Mouse (Mus musculus) lung, postnatal 14 days (tissue): Measurements from ENCODE around the gene Rln3.

Experiments used
- DNase-seq: peaks from one replicate; pipeline ENCODE4 v3.0.0; 2021

Rln3 gene

DNA sequence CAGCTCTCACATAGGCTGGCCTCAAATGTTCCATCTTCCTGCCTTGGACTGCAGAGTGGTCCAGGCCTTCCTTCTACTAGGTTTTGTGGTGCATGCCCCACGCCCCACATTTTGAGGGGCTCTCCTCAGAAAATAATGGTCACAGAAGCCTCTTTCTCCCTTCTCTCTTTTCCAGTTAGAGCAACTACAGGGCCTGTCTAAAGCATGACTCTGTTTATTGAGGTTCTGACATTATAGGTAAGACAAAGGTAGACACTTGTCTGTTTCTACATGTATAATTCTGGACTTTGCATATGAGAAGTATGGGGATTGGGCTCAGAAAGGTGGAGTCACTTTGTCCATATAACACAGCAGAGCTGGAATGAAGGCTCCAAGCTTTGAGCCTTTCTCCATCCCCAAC lies 20.2 kb upstream of the Rln3 start, which contains the start of gene Gm10643:
Gene Gm10643, minus strand, starts transcription at position 101 of the 400 bp plus-strand sequence.
- DNase-seq, result no peak

DNA sequence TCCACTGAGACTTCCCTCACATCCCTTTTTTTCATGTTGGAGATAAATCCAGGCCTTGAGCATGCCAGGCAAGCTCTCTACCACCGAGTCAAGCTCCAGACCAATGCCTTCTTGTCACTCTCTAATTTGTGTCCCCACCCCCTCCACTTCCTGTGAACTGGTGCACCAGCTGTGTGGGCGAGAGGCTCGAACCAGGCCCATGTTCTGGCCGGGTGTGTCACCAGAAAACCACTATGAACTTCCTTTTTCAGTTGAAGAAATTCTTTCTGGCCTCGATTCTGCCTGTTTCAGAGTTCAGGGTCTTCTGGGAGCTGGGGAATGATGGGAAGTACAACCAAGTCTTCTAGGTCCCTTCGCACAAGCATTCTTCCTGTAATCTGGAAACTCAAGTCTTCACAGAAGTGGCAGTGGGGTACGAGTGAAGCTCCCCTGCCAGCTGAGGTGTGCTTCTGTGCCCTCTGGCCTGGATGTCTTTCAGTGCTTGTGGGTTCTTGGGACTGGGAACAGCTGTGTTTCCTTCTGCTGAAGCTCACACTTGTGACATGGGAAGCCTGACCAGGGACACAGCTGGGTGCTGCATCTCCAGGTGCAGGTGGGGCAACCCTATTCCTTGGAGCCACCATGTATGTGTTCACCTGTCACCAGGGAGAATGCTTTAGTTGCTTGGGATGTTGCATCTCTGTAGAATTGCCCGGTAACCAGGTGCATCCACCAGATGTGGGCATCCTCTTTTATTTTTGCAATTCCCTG lies 19.2 kb upstream of the Rln3 start:
- peak; percentile 48 for DNase-seq

DNA sequence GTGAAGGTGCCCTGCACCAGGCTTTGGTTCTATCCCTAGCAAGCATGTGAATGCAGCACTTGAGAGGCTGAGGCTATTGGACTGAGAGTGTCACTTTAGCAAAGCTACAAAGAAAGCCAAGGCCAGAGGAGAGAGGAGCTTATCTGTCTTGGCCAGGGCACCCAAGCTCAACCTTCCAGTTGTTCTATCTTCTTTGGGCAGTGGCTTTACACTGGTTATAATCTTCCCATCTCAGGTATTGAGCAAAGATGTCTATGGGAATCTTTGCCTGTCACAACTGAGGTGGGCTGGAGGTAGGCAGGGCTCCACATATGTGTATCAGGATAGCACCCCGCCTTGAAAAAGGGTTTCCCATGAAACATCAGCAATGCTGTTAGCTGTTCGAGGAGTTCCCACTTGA lies 15.4 kb upstream of the Rln3 start:
- DNase-seq, result no peak

DNA sequence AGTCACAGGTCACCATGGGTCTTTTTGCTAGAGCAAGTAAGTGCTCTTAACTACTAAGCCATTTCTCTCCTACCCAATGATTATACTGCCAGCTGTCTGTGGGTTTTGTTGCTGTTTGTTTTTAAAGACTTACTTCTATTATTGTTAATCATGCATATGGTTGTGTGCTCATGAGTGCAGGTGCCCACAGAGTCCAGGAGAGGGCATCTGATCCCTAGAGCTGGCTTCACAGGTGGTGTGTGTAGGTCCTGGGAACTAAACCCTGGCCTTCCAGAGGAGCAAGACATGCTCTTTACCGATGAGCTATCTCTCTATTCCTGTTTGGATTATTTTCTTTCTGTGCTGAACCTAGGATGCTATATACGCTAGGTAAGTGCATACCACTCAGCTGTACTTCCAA lies 14.4 kb upstream of the Rln3 start:
- no peak for DNase-seq

DNA sequence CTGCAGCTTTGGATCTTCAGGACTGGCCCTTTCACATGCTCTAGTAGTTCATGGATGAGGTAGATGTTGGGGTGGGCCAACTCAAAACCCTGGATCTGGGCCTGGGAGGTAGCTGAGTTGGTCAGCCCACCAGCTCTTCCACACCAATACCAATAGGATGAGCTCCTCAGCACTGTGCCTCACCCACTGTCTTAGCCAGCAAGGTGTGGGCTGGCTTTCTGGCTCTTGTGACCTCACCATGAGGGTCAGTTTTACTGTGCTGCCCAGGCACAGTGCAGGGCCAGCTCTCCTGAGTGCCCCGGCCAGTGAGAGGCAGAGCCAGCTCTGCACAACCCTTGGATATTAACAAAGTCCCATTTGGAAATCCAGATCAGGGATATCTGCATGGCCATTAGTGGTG lies 13.0 kb upstream of the Rln3 start:
- no peak for DNase-seq

DNA sequence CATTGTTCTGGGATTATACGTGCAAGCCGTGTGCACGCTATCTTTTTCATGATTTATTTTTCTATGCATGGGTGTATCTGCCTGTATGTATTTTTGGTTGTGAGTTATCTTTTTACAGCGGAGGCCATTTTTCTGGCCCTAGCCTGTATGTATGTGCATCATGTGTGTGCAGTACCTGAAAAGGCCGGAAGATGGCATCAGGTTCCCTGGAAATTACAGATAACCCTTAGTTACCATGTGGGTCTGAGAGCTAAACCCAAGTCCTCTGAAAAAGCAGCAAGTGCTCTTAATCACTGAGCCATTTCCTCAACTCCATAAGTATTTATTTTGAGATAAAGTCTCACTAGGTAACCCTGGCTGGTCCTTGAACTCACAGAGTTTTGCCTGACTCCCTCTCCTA lies 8.4 kb upstream of the Rln3 start:
- DNase-seq, result no peak

DNA sequence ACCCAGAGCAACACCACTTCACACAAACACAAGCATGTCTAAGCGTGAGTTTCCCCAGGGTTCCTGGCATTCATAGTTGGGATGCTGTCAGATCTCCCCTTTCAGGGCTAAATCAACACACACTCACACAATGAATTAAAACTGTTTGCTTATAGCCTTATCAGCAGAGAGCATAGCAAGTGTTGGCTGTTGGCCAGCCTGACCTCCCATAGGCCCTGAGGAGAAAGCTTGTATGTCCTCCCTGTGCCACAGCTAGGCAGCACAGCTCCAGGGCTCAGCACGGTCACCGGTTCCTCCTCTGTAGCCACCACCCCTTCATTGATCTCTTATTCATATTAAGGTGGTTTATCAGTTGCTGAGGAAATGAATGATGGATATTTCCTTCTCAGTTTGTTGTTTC lies 7.9 kb upstream of the Rln3 start:
- DNase-seq, result no peak

DNA sequence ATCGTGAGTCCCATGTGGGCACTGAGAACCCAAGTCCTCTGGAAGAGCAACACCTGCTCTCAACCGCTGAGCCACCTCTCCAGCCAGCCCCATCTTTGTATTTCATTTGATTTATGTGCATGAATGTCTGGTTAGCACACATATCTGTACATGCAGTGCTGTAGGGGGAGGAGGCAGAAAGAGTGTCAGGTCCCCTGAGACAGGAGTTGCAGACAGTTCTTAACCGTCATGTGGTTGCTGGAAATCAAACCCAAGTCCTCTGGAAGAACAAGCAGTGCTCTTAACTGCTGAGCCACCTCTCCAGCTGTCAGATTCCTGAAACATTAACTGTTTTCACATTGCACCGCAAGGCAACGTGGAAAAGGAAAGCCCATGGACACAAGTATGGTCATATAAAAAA lies 3.4 kb upstream of the Rln3 start:
- no peak for DNase-seq

DNA sequence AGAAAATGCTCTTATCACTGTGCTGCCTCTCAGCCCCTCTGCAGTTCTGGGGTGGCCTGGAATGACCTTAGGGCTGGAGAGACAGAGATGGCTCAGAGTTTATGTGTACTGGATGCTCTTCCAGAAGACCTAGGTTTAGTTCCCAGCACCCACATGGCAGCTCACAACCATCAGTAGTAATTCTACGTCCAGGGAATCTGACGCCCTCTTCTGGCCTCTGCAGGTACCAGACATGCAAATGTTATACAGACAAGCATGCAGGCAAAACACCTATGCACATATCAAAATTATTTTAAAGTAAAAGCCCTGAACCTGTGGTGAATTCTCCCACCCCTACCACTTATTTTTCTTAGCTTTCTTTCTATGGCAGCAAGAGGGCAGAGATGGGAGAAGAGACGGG lies 1.7 kb upstream of the Rln3 start:
- no peak for DNase-seq

DNA sequence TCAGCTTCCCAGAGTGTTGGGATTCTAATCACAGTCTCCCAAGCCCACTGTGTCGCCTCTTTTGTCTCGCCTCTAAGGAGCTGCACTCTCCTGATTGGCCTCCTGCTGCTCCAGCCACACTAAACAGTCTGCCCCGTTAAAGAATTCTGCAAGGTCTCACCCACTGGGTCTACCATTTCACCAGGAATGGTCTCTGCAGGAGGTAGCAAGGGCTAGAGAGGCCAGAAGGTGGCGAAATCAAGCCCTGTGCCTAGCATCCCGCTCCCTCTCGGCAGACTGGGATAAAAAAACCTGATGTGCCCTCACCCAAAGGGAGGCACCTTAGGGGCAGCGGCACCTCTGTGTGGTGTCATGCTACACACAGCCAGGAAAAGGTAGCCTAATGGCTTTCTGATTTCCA lies 697 bp downstream of the Rln3 start:
- no peak for DNase-seq

DNA sequence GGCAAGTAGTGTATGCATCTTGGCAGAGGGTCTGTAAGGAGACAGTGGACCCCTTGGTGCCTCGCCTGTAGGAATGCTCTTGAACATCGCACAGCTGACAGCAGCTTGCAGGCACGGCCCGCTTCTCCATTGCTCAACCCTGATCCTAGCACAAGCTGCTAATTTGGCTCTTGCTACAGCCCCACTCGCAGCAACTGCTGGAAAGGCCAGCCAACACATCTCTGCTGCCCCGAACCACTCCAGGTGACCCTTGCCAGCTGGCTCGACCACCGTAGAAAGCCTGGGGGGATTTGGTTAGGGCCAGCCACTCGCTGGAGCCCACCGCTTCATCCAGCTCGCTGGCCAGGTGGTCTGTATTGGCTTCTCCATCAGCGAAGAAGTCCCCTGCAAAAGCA lies 1.9 kb downstream of the Rln3 start:
- no peak for DNase-seq

DNA sequence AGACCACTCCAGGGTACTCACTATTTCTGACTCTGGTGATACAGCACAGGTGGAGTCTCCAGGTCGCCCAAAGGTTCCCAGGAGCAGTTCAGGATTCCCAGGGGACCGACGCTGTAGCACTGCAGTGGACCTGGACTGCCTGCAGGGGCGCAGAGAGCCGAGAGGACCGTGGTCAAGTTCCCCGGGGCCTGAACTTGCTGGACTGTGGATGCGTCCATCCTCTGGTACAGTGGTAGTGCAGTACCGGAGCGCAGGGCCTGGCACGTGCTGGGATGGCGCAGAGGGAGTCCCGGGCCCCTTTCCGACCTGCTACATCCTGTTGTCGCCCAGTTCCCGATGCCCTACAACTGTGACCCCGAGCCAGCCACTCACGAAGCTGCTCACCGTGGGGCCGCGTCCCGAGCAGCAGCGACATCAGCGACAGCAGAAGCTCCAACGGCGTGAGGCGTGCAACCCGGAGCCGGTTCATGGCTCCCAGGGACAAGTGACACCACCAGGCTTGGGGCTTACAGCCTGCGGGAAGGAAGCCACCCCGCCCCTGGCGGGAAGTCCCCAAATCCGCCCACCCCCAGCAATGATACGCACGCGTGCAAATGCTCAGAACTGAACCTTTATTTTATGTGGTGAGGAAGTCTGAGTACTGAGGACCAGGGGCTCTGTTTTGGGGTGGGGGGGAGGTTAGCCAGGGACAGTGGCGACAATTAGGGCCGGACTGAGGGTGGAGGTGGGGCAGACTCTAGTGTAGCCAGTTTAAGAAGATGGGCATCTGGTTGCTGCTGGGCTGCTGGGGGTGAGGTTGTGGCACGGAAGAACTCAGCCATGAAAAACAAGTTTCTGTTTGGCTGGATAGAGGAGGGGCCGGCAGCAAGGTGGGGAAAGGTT lies 2.5 kb downstream of the Rln3 start, which contains the start of gene Il27ra:
Gene Il27ra, minus strand, starts transcription at position 524 of the 882 bp plus-strand sequence.
- peak; percentile 77 for DNase-seq

DNA sequence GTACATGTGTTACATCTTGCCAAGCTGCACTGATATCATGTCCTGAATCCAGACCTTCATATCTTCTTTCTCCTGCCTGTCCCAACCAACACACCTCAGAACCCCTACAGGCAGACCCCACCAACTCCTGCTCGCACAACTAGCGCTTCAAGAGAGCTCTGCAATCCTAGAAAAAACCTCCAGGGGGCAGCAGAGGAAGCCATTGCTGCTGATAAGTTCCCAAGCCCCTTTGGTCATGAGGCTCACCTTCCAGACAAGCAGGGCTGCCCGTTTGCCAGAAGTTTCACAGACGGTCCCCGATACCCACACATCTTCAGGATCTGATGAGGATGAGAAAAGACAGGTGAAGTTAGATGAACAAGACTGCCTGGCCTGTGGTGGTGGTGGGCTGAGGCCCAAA lies 5.8 kb downstream of the Rln3 start:
- peak; percentile 85 for DNase-seq

DNA sequence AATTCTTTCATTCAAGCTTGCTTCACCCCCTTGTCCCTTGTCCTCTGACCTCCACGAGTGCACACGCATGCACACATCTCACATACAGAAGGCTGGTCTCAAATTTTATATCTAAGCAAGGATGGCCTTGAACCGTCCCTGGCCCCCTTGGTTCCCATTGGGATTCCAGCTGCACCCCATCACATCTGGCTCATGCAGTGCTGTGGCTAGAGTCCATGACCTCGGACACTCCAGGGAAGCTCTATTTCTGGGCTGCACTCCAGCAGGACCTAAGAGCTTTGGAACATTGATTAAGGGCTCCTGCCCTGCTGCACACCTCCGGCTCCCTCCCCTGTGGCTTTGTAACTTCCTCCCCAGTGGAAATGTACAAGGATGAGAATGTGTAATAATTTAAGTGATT lies 6.8 kb downstream of the Rln3 start:
- DNase-seq, result no peak

DNA sequence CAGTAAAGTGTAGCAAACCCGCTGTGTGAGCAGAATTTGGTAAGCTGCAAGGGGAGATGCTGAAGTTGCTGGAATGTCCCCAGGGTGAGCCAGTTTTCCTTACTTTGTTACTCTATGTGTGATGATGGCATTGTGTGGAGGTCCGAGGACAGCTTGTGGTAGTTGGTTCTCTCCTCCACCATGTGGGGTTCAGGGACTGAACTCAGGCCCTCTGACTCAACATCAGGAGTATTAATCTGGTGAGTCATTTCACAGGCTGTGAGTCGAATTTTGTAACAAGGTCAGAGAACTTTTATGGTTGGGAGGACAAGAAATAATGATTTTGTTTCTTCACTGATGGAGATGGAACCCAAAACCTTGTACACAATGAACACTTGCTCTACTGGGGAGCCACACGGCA lies 12.0 kb downstream of the Rln3 start:
- DNase-seq, result no peak

DNA sequence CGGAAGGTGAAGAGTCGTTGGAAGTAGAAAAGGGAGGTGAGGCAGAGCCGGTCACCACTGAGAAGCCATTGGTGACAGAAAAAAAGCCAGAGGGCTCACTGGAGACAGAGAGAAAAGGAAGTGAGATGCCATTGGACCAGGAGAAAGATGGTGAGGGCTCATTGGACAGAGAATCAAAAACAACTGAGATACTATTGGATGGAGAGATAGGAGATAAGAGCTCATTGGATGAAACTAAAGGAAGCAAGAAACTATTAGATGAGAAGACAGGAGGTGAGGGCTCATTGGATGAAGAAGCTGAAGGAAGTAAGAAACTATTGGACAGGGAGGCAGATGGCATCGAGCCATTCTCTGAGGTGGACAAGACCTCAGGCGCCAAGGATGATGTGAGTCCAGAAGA lies 15.5 kb downstream of the Rln3 start:
- DNase-seq, result no peak

DNA sequence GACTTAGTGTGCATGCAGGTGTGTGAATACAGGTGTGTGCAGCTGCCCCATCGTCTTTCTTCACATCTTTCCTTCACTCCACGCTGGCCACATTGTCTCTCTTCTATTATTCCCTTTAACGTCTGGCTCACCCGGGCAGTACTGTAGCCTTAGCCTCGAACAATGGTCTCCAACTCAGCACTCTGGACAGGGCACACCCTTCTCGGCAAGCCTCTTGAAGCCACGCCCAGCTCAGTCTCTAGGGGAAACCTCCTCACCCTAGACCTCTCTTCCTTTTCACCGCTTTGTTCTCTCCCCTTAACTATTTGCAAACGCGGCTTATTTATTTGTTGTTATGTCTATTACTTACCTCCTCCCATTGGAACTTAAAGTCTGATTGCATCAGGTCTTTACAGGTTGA lies 17.4 kb downstream of the Rln3 start:
- DNase-seq, result no peak

DNA sequence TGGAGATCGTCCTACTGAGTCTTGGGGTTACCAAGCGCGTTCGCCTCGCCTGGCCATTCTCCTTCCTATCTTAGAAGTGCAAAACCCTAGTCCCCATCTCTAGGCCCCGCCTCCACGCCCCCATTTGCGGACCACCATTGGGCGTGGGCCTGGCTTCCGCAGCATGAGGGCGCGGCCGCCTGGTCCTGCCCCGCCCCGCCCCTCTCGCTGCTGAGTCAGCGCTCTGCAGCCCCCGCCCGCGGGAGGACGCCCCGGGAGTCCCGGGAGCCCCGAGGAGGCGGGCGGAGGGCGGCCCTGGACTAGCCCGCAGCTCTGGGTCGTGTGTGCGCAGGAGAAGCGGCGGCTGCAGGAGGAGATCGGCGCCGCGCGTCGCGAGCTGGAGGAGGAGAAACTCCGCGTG lies 18.9 kb downstream of the Rln3 start:
- DNase-seq, result peak; percentile 47

DNA sequence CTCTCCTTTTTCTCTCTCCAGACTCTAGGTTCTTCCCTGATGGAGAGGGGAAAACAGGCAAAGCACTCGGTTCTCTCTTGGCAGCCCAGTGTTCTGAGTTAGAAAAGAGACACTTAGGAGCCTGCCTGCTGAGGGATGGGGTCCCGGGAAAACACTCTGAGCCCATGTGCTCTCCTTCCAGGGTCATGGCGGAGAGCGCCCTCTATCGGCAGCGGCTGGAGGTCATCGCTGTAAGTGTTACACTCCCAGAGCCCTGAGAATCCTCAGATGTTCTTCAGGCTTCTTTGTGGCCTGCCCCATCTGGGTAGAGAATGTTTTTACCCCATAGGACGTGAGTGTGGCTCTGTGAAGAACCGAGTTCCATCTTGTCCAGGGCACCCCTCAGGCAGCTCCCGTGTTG lies 20.6 kb downstream of the Rln3 start:
- peak; percentile 72 for DNase-seq

DNA sequence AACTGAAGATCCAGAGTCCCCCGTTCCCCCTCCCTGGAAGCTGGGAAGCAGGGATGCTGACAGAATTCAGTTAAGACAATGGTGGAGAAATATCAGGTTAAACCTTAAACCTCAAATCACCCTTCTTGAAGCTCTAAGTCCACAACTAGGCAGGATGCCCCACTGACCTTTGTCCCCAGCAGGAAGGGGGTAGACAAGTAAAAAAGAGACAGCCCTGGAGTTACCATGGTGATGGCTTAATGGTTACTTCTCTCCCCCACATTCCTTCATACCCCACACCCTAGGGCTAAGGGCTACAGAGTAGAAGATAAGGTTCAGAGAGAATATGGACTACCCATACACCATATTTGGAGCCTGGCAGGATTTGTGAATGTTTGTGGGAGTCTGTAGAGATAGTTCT lies 21.2 kb downstream of the Rln3 start:
- DNase-seq, result no peak

DNA sequence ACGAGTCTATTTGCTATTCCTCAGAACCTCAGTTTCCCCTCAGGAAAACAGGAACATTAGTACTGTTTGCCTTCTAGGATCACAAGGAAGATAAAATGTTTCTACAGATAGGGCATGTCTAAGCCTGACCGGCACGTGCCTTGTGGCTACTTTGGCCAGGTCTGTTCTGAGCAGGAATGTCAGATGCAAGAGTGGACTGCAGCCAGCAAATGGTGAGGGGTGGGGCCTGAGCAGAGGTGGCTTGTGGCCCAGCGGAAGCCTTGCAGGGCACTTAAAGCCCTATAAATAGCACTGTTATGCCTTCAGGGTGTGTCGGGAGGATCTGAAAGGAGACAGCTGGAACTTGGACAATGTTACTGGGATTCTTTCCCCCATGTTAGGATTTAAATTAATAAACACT lies 21.7 kb downstream of the Rln3 start:
- DNase-seq, result peak; percentile 65

DNA sequence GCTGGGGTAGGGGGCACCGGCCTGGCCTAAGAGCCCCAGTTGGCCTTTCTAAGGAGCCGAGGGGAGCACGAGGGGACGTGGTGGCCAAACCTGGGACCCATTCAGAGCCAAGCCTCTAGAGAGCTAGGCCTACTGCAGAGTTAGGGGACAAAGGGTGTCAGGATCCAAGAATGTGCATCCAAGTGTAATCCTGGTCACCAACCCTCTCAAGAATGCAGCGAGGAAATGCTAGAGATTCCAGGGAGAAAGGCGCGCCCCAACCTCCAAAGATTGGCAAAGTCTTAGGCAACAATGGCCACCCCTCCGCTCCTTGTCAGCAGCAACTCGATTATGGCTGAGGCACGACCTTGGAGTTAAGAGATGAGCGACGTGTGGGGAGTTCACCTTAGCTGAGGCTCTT lies 23.2 kb downstream of the Rln3 start:
- DNase-seq, result no peak

DNA sequence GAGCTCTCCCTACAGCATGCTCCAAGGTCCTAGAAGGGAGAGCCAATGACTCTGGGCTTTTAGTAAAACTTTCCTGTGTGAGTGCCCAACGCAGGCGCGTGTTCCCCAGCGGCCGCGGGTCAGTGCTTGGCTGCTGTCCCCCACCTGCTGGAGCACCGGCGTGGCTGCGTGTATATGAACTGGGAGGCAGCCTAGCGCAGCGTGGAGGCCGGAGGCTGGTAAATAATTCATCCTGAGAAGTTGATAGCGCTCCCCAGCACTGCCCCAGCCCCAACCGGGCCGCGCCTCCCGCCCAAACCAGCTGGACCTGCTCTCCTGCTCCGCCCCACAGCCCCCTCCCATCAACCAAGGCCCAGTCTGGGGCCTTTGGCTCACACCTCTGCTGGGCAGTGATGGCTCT lies 23.7 kb downstream of the Rln3 start, which contains the start of gene Palm3:
Gene Palm3, plus strand, starts transcription at position 376 of the 400 bp plus-strand sequence.
- no peak for DNase-seq

DNA sequence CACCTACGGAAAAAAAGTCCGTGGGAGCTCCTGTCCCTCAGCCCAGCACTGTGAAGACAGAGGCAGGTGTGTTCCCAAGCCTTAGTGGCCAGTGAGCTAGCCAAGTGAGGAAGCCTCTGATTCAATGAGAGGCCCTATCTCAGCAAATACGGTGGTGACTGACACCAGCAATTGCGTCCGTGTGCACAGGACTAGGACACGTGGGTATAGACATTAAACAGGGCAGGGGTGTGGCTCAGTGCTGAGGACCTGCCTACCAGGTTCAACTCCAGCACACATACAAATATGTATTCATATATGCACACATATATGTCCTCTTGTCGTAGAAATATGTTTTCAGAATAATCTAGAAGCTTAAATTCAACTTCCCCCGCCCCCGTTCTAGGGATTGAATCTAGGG lies 25.1 kb downstream of the Rln3 start:
- no peak for DNase-seq
